Comparison of ENCODE assay signal across 10 mouse cellular contexts in the genomic region with DNA sequence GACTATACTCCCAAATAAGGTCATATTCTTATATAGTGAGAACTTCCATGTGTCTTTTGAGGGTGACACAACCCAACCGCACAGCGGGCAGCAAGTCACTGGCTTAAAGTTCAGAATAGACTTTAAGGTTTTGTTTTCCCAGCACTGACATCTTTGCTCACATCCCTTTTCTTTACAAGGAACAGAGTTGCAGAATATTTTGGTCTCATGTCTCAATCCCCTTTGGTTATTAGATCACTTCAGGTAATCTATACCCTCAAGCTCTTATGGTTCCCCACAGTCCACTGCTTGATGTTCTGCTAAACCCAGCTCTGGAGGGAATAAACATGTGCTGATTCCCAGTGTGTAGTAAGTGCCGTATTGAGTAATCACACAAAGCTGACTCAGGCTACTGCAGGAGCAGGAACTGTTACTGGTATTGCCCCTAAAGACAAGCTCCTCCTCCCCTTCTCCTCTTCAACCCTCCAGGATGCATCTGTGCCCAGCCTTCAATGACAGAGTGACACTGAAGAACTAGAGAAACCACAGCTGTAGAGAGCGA.
A peak's percentile ranks its signal among the peaks of the same experiment; 100 is the strongest.
DNase-seq lines count a peak whose midpoint lies in the region; ATAC-seq and TF ChIP-seq lines count a peak whose summit lies in the region.
"Had no signal": no experiment of that assay in that cellular context is flagged by ENCODE, and none has a peak within 500 bp of the region (broad histone marks: within the 10 kb centered on the region; RNA-seq: fewer than 3 reads in every experiment).

No protein-coding gene starts in this region.

- peak; percentile 22 for DNase-seq in kidney, postnatal 0 days (ENCODE audit: low spot score)
- no peak for DNase-seq in kidney, adult 11 months
- DNase-seq in c-Kit-positive CD71-negative TER-119-negative erythroid progenitor cells, embryonic 14.5 days (ENCODE audit: low read depth), result peak; percentile 60
- peak; percentile 23 for DNase-seq in lung, embryonic 14.5 days
- DNase-seq in splenic B cell, adult 2 months (ENCODE audit: low read depth, low spot score), result peak; percentile 15
- DNase-seq in B cell, adult 2 months, result no peak
- DNase-seq in right cerebral cortex, postnatal 10 days (ENCODE audit: low spot score in 2 of 2), result no peak
- DNase-seq: cerebellum, adult 11-12 months; retina, postnatal 1 day; thymus, postnatal 36 days had no signal

- H3K27me3 ChIP-seq in kidney, postnatal 0 days (ENCODE audit: insufficient read depth, low read length), result no peaks in the 10 kb centered on the region
- H3K27me3 ChIP-seq in lung, embryonic 14.5 days (ENCODE audit: insufficient read depth, low read length), result no peaks in the 10 kb centered on the region
- no peaks in the 10 kb centered on the region for H3K27me3 ChIP-seq in splenic B cell, adult 2 months (ENCODE audit: control insufficient read depth, insufficient read depth, low read length, poor library complexity, severe bottlenecking)

- no peak overlapping the region for H3K4me3 ChIP-seq in kidney, postnatal 0 days (replicated peaks; ENCODE audit: low read depth, low read length)
- H3K4me3 ChIP-seq in lung, embryonic 14.5 days (ENCODE audit: low read depth, low read length), result no peak overlapping the region

- peaks cover 9% of the 10 kb centered on the region; the same call in 1 of the 2 replicates for H3K4me1 ChIP-seq in kidney, postnatal 0 days (replicated peaks; ENCODE audit: insufficient read depth, low read length)
- H3K4me1 ChIP-seq in lung, embryonic 14.5 days (ENCODE audit: insufficient read depth), result no peaks in the 10 kb centered on the region

- TF ChIP-seq CTCF in kidney, postnatal 0 days (IDR thresholded peaks at IDR 0.05; ENCODE audit: low read depth), result no peak
- no peak for TF ChIP-seq CTCF in lung, embryonic 14.5 days (IDR thresholded peaks at IDR 0.05; ENCODE audit: low read depth)

- no peak overlapping the region for H3K9ac ChIP-seq in kidney, postnatal 0 days (ENCODE audit: low read depth, low read length)
- no peak overlapping the region for H3K9ac ChIP-seq in lung, embryonic 14.5 days

- no peak overlapping the region for H3K4me2 ChIP-seq in kidney, postnatal 0 days (ENCODE audit: low read length)
- no peak overlapping the region for H3K4me2 ChIP-seq in lung, embryonic 14.5 days

- H3K9me3 ChIP-seq in kidney, postnatal 0 days (replicated peaks; ENCODE audit: low read length), result no peaks in the 10 kb centered on the region
- no peaks in the 10 kb centered on the region for H3K9me3 ChIP-seq in lung, embryonic 14.5 days (ENCODE audit: low read depth, low read length)

- WGBS in kidney, postnatal 0 days, result 75% methylated on average over 4 of the region's 4 CpGs
- 75% methylated on average over 4 of the region's 4 CpGs for WGBS in lung, embryonic 14.5 days

- no peak overlapping the region for H3K27ac ChIP-seq in kidney, postnatal 0 days
- H3K27ac ChIP-seq in lung, embryonic 14.5 days (ENCODE audit: low read depth), result no peak overlapping the region

- ATAC-seq in kidney, postnatal 0 days (replicated peaks; ENCODE audit: low FRiP score, low read depth), result 0 out of 2 replicates have a peak, but pooled peaks have one; percentile 27
- ATAC-seq in lung, embryonic 14.5 days (ENCODE audit: insufficient read depth), result no peak

- no peaks in the 10 kb centered on the region for H3K36me3 ChIP-seq in kidney, postnatal 0 days (ENCODE audit: insufficient read depth, low read length)
- no peaks in the 10 kb centered on the region for H3K36me3 ChIP-seq in lung, embryonic 14.5 days (ENCODE audit: insufficient read depth)
- no peaks in the 10 kb centered on the region for H3K36me3 ChIP-seq in splenic B cell, adult 2 months (ENCODE audit: control insufficient read depth, insufficient read depth, low read length, poor library complexity, severe bottlenecking)

Comparison
In these comparisons a context has a peak if more than half of its experiments do, and no peak if none do; other contexts are left out.
1. DNase-seq: peak in kidney, postnatal 0 days (single experiment), c-Kit-positive CD71-negative TER-119-negative erythroid progenitor cells, embryonic 14.5 days (single experiment), lung, embryonic 14.5 days (single experiment) and splenic B cell, adult 2 months (single experiment); none in kidney, adult 11 months (single experiment), B cell, adult 2 months (0 of 2) and right cerebral cortex, postnatal 10 days (0 of 2).